Mouse (Mus musculus) liver, embryonic 16.5 days (tissue): ENCODE results near the gene Hoxd13. TPM values are rescaled to one million over a fixed set of nuclear protein-coding genes. Genes with fewer than 3 reads are reported as not detected.

Source experiments
- ATAC-seq: fragments of 200-750 bp; cut with Nextera tagmentation; 2 replicates; pipeline ENCODE4 v1.8.0; 2017; ENCODE audit warnings: low read depth, mild to moderate bottlenecking, moderate number of reproducible peaks, moderate library complexity
- H3K27ac ChIP-seq: fragments of 300-500 bp; sonication (generic); 2 replicates; pipeline ENCODE4 v1.5.1; 2014; ENCODE audit warnings: mild to moderate bottlenecking, low read length
- H3K27me3 ChIP-seq: fragments of 300-500 bp; sonication (generic); 2 replicates; pipeline ENCODE4 v1.6.1; 2014; ENCODE audit warnings: low read depth, low read length, mixed read lengths; ENCODE audit not compliant: control insufficient read depth, insufficient read depth
- H3K36me3 ChIP-seq: fragments of 300-500 bp; sonication (generic); 2 replicates; pipeline ENCODE4 v1.6.1; 2014; ENCODE audit warnings: mild to moderate bottlenecking; ENCODE audit not compliant: control insufficient read depth, insufficient read depth
- H3K4me1 ChIP-seq: fragments of 300-500 bp; sonication (generic); 2 replicates; pipeline ENCODE4 v1.6.1; 2014; ENCODE audit warnings: low read depth, low read length, mixed read lengths; ENCODE audit not compliant: control insufficient read depth
- H3K4me2 ChIP-seq: fragments of 300-500 bp; sonication (generic); 2 replicates; pipeline ENCODE4 v1.6.1; 2014; ENCODE audit warnings: low read depth, low read length, mixed read lengths
- H3K4me3 ChIP-seq: fragments of 300-500 bp; sonication (generic); 2 replicates; pipeline ENCODE4 v1.5.1; 2014; ENCODE audit warnings: low read depth, mild to moderate bottlenecking, low read length
- H3K9ac ChIP-seq: fragments of 300-500 bp; sonication (generic); 2 replicates; pipeline ENCODE4 v1.6.1; 2014; ENCODE audit warnings: low read depth, low read length
- H3K9me3 ChIP-seq: fragments of 300-500 bp; sonication (generic); replicated peaks from 2 replicates; pipeline ENCODE4 v1.6.1; 2016; ENCODE audit warnings: low read length; ENCODE audit not compliant: control insufficient read depth
- WGBS: fragments of 180-500 bp; shearing (Covaris S2); extraction: QIAGEN DNeasy Blood & Tissue Kit; methylation state at CpG from one replicate; pipeline ENCODE4 v1.1.7; 2014; ENCODE audit not compliant: insufficient replicate concordance; 5-methylcytosine and 5-hydroxymethylcytosine counted together
- polyA plus RNA-seq: library from polyadenylated mRNA; unstranded; fragments of >200 nt; fragmentation: Nextera tagmentation; extraction: Ambion mirVana; gene quantifications from 2 replicates; pipeline ENCODE4 v1.2.1, GENCODE M21; 2015

Gene Hoxd13
- polyA plus RNA-seq = not detected in 2 replicates

- 0% methylated on average over 29 of the region's 51 CpGs for WGBS
- no peak for ATAC-seq
- peak within 1 kb of the TSS; percentile 36 for H3K4me3 ChIP-seq
- no peaks in the 10 kb centered on the region for H3K9me3 ChIP-seq
- H3K36me3 ChIP-seq = no peaks in the 10 kb centered on the region
- H3K27me3 ChIP-seq = peaks cover 94% of the 10 kb centered on the region
- no peak within 1 kb of the TSS for H3K27ac ChIP-seq
- H3K4me1 ChIP-seq = no peaks in the 10 kb centered on the region
- H3K9ac ChIP-seq = no peak within 1 kb of the TSS
- H3K4me2 ChIP-seq = peak within 1 kb of the TSS; percentile 55
Observed at GRCm38 (mm10) chr2:74667842-74668357, at the start of gene Hoxd13. Hoxd13 (plus strand) TSS chr2:74668310.

GRCm38 (mm10) chr2:74619676-74620246 is 48.3 kb upstream of the Hoxd13 start:
- 67% methylated on average over 3 of the region's 3 CpGs for WGBS
- Histone ChIP-seq H3K36me3 (no peaks in the 10 kb centered on the region), H3K4me2 (no peak overlapping the region), H3K9ac (no peak overlapping the region), H3K4me3 (no peak overlapping the region), H3K4me1 (no peaks in the 10 kb centered on the region), H3K9me3 (no peaks in the 10 kb centered on the region), H3K27me3 (no peaks in the 10 kb centered on the region), H3K27ac (no peak overlapping the region)
- ATAC-seq = no peak

GRCm38 (mm10) chr2:74620368-74620767 is 47.7 kb upstream of the Hoxd13 start:
- Histone ChIP-seq H3K4me3 (no peak overlapping the region), H3K27ac (no peak overlapping the region), H3K9me3 (no peaks in the 10 kb centered on the region), H3K4me1 (no peaks in the 10 kb centered on the region), H3K27me3 (no peaks in the 10 kb centered on the region), H3K36me3 (no peaks in the 10 kb centered on the region), H3K4me2 (no peak overlapping the region), H3K9ac (no peak overlapping the region)
- 77% methylated on average over 10 of the region's 10 CpGs for WGBS
- no peak for ATAC-seq

GRCm38 (mm10) chr2:74635412-74635811 is 32.7 kb upstream of the Hoxd13 start:
- no peak overlapping the region for H3K27ac ChIP-seq
- H3K27me3 ChIP-seq = no peaks in the 10 kb centered on the region
- H3K4me1 ChIP-seq = no peaks in the 10 kb centered on the region
- no peaks in the 10 kb centered on the region for H3K9me3 ChIP-seq
- H3K9ac ChIP-seq = no peak overlapping the region
- no peak overlapping the region for H3K4me3 ChIP-seq
- no peak for ATAC-seq
- H3K4me2 ChIP-seq = no peak overlapping the region
- 45% methylated on average over 4 of the region's 4 CpGs for WGBS
- H3K36me3 ChIP-seq = no peaks in the 10 kb centered on the region

GRCm38 (mm10) chr2:74642431-74642830 is 25.7 kb upstream of the Hoxd13 start:
- H3K27ac ChIP-seq = no peak overlapping the region
- ATAC-seq = no peak
- WGBS = 48% methylated on average over 5 of the region's 5 CpGs

GRCm38 (mm10) chr2:74645631-74646030 is 22.5 kb upstream of the Hoxd13 start:
- ATAC-seq = no peak
- Histone ChIP-seq H3K4me1 (no peaks in the 10 kb centered on the region), H3K9me3 (no peaks in the 10 kb centered on the region), H3K4me2 (no peak overlapping the region), H3K9ac (no peak overlapping the region), H3K27ac (no peak overlapping the region), H3K27me3 (peaks cover 53% of the 10 kb centered on the region), H3K36me3 (no peaks in the 10 kb centered on the region), H3K4me3 (no peak overlapping the region)
- 54% methylated on average over 3 of the region's 3 CpGs for WGBS

More at GRCm38 (mm10) chr2:74642431-74642830, 25.7 kb upstream of the Hoxd13 start:
- no peaks in the 10 kb centered on the region for H3K4me1 ChIP-seq
- H3K9me3 ChIP-seq = no peaks in the 10 kb centered on the region
- no peak overlapping the region for H3K4me2 ChIP-seq
- H3K9ac ChIP-seq = no peak overlapping the region
- no peak overlapping the region for H3K4me3 ChIP-seq
- H3K27me3 ChIP-seq = peaks cover 21% of the 10 kb centered on the region
- no peaks in the 10 kb centered on the region for H3K36me3 ChIP-seq

- Histone ChIP-seq H3K36me3 (no peaks in the 10 kb centered on the region), H3K4me1 (no peaks in the 10 kb centered on the region), H3K4me2 (no peak overlapping the region), H3K27ac (no peak overlapping the region), H3K9ac (no peak overlapping the region), H3K4me3 (no peak overlapping the region), H3K27me3 (peaks cover 68% of the 10 kb centered on the region), H3K9me3 (no peaks in the 10 kb centered on the region)
- WGBS = 13% methylated on average over 7 of the region's 7 CpGs
- no peak for ATAC-seq
Observed at GRCm38 (mm10) chr2:74647082-74647864, 20.8 kb upstream of the Hoxd13 start.

- H3K27ac ChIP-seq = no peak overlapping the region
- H3K27me3 ChIP-seq = peaks cover 88% of the 10 kb centered on the region
- 29% methylated on average over 2 of the region's 2 CpGs for WGBS
- H3K4me3 ChIP-seq = no peak overlapping the region
- H3K9me3 ChIP-seq = no peaks in the 10 kb centered on the region
- no peak overlapping the region for H3K9ac ChIP-seq
- no peak for ATAC-seq
- no peaks in the 10 kb centered on the region for H3K36me3 ChIP-seq
- no peak overlapping the region for H3K4me2 ChIP-seq
- no peaks in the 10 kb centered on the region; the same call in none of the 2 replicates for H3K4me1 ChIP-seq
Observed at GRCm38 (mm10) chr2:74652996-74653340, 15.1 kb upstream of the Hoxd13 start.
